Mouse (Mus musculus): Measurements from ENCODE around the gene Gm17428. TPM values are rescaled to one million over a fixed set of nuclear protein-coding genes. Genes with fewer than 3 reads are reported as not detected.
A peak's percentile ranks its signal among the peaks of the same experiment; 100 is the strongest.

The Gm17428 gene
- polyA plus RNA-seq, 2 experiments, result not detected

- Histone ChIP-seq H3K4me1 (ENCODE audit: control insufficient read depth, insufficient read depth, low read length) (peaks cover 13% of the 10 kb centered on the region), H3K9ac (ENCODE audit: low read depth, low read length, severe bottlenecking) (no peak overlapping the region), H3K4me2 (replicated peaks; ENCODE audit: low read depth, low read length, severe bottlenecking) (no peak overlapping the region), H3K27ac (replicated peaks; ENCODE audit: low read depth, low read length) (no peak overlapping the region), H3K9me3 (ENCODE audit: control insufficient read depth, low read length) (no peaks in the 10 kb centered on the region), H3K36me3 (ENCODE audit: control insufficient read depth, insufficient read depth, low read length) (no peaks in the 10 kb centered on the region), H3K4me3 (replicated peaks; ENCODE audit: low read length) (no peak overlapping the region), H3K27me3 (ENCODE audit: control insufficient read depth, insufficient read depth, low read length) (no peaks in the 10 kb centered on the region)
- no peak for TF ChIP-seq POLR2A (IDR thresholded peaks at IDR 0.05; ENCODE audit: borderline replicate concordance, extremely low read depth, insufficient read depth, insufficient read length)
- WGBS, result 51% methylated on average over 12 of the region's 12 CpGs
- ATAC-seq (ENCODE audit: low FRiP score, low read depth) (peak; percentile 62), DNase-seq (ENCODE audit: low spot score) (peak; percentile 57)
Observed at GRCm38 (mm10) chr14:54939434-54940175, 37.1 kb upstream of the Gm17428 start.

DNA sequence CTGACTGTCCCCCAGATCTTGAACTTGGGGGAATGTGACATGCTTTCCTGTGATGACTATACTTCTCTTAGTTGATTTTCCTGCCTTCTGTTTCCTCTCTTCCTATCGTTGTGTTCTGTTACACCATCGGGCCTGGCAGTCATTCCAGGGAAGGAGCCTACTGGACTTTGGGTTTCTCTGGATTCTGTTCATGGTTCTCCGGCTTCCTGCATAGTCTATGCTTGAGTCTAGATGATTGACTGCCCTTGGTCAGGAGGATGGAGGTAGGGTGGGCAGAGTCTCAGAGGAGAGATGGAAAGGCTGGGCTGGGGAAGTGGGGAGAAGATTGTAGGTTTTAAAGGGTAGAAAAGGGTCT, 36.6 kb upstream of the Gm17428 start:
- DNase-seq (ENCODE audit: low spot score) (no peak), ATAC-seq (ENCODE audit: low FRiP score, low read depth) (no peak)
- H3K9ac ChIP-seq (ENCODE audit: low read depth, low read length, severe bottlenecking), result no peak overlapping the region
- H3K4me3 ChIP-seq (replicated peaks; ENCODE audit: low read length), result no peak overlapping the region
- no peaks in the 10 kb centered on the region for H3K9me3 ChIP-seq (ENCODE audit: control insufficient read depth, low read length)
- H3K4me2 ChIP-seq (replicated peaks; ENCODE audit: low read depth, low read length, severe bottlenecking), result no peak overlapping the region
- WGBS, result 74% methylated on average over 3 of the region's 3 CpGs
- no peaks in the 10 kb centered on the region for H3K27me3 ChIP-seq (ENCODE audit: control insufficient read depth, insufficient read depth, low read length)
- TF ChIP-seq POLR2A (IDR thresholded peaks at IDR 0.05; ENCODE audit: borderline replicate concordance, extremely low read depth, insufficient read depth, insufficient read length), result no peak
- H3K36me3 ChIP-seq (ENCODE audit: control insufficient read depth, insufficient read depth, low read length), result no peaks in the 10 kb centered on the region
- H3K27ac ChIP-seq (replicated peaks; ENCODE audit: low read depth, low read length), result no peak overlapping the region
- H3K4me1 ChIP-seq (ENCODE audit: control insufficient read depth, insufficient read depth, low read length), result peaks cover 13% of the 10 kb centered on the region

GRCm38 (mm10) chr14:54941024-54941978, 35.4 kb upstream of the Gm17428 start:
- Histone ChIP-seq H3K27me3 (ENCODE audit: control insufficient read depth, insufficient read depth, low read length) (no peaks in the 10 kb centered on the region), H3K4me2 (replicated peaks; ENCODE audit: low read depth, low read length, severe bottlenecking) (no peak overlapping the region), H3K9ac (ENCODE audit: low read depth, low read length, severe bottlenecking) (no peak overlapping the region), H3K36me3 (ENCODE audit: control insufficient read depth, insufficient read depth, low read length) (no peaks in the 10 kb centered on the region), H3K9me3 (ENCODE audit: control insufficient read depth, low read length) (no peaks in the 10 kb centered on the region), H3K4me1 (ENCODE audit: control insufficient read depth, insufficient read depth, low read length) (peaks cover 9% of the 10 kb centered on the region), H3K4me3 (replicated peaks; ENCODE audit: low read length) (no peak overlapping the region), H3K27ac (replicated peaks; ENCODE audit: low read depth, low read length) (no peak overlapping the region)
- no peak for TF ChIP-seq POLR2A (IDR thresholded peaks at IDR 0.05; ENCODE audit: borderline replicate concordance, extremely low read depth, insufficient read depth, insufficient read length)
- DNase-seq (ENCODE audit: low spot score), result no peak
- 55% methylated on average over 13 of the region's 13 CpGs for WGBS
- ATAC-seq (ENCODE audit: low FRiP score, low read depth), result no peak

DNA sequence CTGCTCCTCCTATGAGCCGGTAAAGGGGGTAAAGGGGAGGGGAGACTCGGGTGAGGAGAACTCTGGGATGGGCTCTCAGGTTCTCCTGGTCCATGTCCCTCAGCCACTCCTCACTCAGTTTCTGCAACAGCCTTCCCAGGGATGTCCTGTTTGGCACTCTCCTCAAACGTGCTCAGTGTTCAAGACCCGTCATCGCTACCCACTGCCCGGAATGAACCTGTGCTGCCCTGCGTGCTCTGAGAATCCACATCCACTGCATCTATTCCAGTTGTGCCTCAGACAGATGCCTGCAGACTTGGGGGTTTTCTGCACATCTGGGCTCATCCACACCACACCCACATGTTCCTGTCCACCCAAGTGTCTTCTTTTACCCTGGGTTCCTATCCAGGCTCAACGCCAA, 34.3 kb upstream of the Gm17428 start:
- 85% methylated on average over 8 of the region's 8 CpGs for WGBS
- Histone ChIP-seq H3K4me3 (replicated peaks; ENCODE audit: low read length) (no peak overlapping the region), H3K27ac (replicated peaks; ENCODE audit: low read depth, low read length) (no peak overlapping the region), H3K27me3 (ENCODE audit: control insufficient read depth, insufficient read depth, low read length) (no peaks in the 10 kb centered on the region), H3K9ac (ENCODE audit: low read depth, low read length, severe bottlenecking) (no peak overlapping the region), H3K4me2 (replicated peaks; ENCODE audit: low read depth, low read length, severe bottlenecking) (no peak overlapping the region), H3K36me3 (ENCODE audit: control insufficient read depth, insufficient read depth, low read length) (no peaks in the 10 kb centered on the region), H3K4me1 (ENCODE audit: control insufficient read depth, insufficient read depth, low read length) (0 out of 2 replicates have a peak, but pooled peaks cover under 1% of the 10 kb centered on the region), H3K9me3 (ENCODE audit: control insufficient read depth, low read length) (no peaks in the 10 kb centered on the region)
- DNase-seq (ENCODE audit: low spot score) (no peak), ATAC-seq (ENCODE audit: low FRiP score, low read depth) (no peak)
- TF ChIP-seq POLR2A (IDR thresholded peaks at IDR 0.05; ENCODE audit: borderline replicate concordance, extremely low read depth, insufficient read depth, insufficient read length), result no peak

DNA sequence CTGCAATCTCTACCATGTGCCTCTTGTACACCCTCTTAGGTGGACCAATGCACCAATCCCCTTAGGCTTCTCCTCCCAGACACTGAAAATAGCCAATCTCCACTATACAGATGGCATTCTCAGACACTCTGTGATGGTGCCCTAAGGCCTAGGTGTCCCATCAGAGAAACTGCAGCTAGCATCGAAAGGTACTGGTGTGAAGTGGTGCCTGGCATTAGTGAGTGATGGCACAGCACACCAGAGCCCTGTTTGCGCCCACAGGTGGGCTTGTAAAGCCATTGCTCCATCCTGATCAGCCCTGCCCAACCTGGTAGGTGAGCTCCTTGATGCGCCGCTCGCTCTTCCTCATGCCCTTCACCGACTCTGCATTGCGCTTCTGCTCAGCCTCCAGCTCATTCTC, 32.8 kb upstream of the Gm17428 start:
- no peak for ATAC-seq (ENCODE audit: low FRiP score, low read depth)
- H3K27me3 ChIP-seq (ENCODE audit: control insufficient read depth, insufficient read depth, low read length), result no peaks in the 10 kb centered on the region
- H3K4me1 ChIP-seq (ENCODE audit: control insufficient read depth, insufficient read depth, low read length), result no peaks in the 10 kb centered on the region
- H3K27ac ChIP-seq (replicated peaks; ENCODE audit: low read depth, low read length), result no peak overlapping the region
- WGBS, result 87% methylated on average over 7 of the region's 7 CpGs
- H3K4me2 ChIP-seq (replicated peaks; ENCODE audit: low read depth, low read length, severe bottlenecking), result no peak overlapping the region
- H3K36me3 ChIP-seq (ENCODE audit: control insufficient read depth, insufficient read depth, low read length), result no peaks in the 10 kb centered on the region
- DNase-seq (ENCODE audit: low spot score), result no peak
- H3K4me3 ChIP-seq (replicated peaks; ENCODE audit: low read length), result no peak overlapping the region
- TF ChIP-seq POLR2A (IDR thresholded peaks at IDR 0.05; ENCODE audit: borderline replicate concordance, extremely low read depth, insufficient read depth, insufficient read length), result no peak
- no peaks in the 10 kb centered on the region for H3K9me3 ChIP-seq (ENCODE audit: control insufficient read depth, low read length)
- H3K9ac ChIP-seq (ENCODE audit: low read depth, low read length, severe bottlenecking), result no peak overlapping the region

Data from limb, embryonic 14.5 days (tissue).